Mouse (Mus musculus): ENCODE results near the gene Crebl2. TPM values are rescaled to one million over a fixed set of nuclear protein-coding genes. Genes with fewer than 3 reads are reported as not detected.

Gene Crebl2
- total RNA-seq, 2 experiments from 2014 or later: 41.1 to 41.7 TPM

DNA sequence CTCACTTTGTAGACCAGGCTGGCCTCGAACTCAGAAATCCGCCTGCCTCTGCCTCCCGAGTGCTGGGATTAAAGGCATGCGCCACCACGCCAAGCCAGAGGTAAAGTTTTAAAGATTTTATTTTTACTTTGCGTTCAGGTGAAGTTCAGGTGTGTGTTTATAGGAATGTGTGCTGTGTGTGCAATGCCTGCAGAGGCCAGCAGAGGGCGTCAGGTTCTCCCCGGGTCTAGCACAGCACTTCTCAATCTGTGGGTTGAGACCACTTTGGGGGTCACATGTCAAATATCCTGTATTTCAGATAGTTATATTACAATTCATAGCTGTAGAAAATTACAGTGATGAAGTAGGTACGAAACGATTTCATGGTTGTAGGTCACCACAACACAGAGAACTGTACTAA is 7.1 kb upstream of the Crebl2 start:
- no peak for DNase-seq

DNA sequence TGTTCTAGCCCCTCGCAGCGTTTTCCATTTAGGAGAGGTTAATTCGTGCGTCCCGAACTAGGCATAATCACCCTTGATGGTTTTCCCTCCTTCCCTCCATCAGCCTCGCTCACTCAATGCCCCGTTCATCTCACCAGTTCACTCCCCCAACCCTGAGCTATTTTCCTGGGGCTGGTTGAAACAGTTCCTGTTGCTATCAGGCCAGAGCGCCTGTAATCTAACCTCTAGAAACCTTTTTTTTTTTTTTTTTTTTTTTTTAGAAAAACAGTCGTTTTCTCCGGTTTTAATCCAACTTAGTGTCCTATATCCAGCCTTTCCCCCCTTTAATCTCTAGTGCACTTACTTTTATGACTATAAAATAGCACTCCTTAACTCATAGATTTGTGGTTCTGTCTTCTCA is 822 bp downstream of the Crebl2 start:
- DNase-seq: no peak

GRCm38 (mm10) chr6:134834585-134835251 is 4.8 kb downstream of the Crebl2 start:
- DNase-seq: no peak

DNA sequence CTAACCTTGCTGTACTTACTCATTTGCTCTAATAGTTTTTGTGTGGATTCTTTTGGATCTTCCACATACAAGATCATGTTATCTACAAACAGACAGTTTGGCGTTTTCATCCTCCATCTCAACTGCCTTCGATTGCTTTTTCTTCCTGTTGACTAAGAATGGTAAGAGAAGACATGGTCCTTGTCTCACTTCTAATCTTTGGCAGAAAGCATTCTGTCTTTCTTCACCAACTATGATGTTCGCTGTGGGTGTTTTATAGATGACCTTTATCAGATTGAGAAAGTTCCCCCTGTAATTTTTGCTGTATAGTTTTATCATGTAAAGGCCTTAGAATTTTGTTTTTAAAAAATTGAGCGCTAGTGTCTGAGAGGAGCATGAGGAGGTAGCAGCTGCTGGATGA is 8.2 kb downstream of the Crebl2 start:
- DNase-seq: no peak

GRCm38 (mm10) chr6:134840346-134840745 is 10.4 kb downstream of the Crebl2 start:
- DNase-seq: no peak

DNA sequence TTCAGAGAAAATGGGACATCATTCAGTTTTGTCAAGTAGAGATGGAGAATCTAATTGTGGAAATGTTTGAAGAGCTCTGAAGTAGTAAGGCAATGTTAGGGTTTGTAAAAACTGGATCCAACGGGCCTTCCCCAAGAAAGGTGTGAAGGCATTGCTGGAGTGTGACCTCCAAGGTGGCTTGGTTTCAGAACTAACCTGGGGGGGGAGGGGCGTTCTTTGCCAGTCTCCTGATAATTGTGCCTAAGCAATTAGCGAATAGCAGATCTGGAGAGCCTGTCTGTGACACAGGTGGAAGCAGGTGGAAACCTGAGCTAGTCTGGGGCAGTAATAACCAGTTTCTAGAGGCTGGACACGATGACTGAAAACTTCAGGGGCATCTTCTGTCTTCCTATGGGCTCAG is 15.8 kb downstream of the Crebl2 start:
- no peak for DNase-seq

- no peak for DNase-seq
These were observed 16.4 kb downstream of the Crebl2 start for GRCm38 (mm10) chr6:134846308-134846707.

GRCm38 (mm10) chr6:134847550-134847949 is 17.6 kb downstream of the Crebl2 start:
- no peak for DNase-seq

- DNase-seq: no peak
These were observed 18.4 kb downstream of the Crebl2 start for GRCm38 (mm10) chr6:134848197-134848890.

DNA sequence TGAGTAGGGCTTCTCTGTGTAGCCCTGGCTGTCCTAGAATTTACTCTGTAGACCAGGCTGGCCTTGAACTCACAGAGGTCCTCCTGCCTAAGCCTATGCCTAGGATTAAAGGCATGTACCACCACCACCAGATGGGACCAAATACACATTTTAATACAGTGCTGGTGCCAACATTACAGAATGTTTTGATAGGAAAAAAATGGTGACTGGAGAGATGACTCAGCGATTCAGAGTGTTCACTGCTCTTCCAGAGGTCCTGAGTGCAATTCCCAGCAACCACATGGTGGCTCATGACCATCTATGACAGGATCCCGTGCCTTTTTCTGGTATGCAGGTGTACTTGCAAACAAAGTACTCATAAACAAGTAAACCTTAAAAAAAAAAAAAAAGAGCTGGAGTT is 19.5 kb downstream of the Crebl2 start:
- DNase-seq: no peak

GRCm38 (mm10) chr6:134849985-134850384 is 20.0 kb downstream of the Crebl2 start:
- no peak for DNase-seq

GRCm38 (mm10) chr6:134854782-134855181 is 24.8 kb downstream of the Crebl2 start:
- DNase-seq: no peak

- no peak for DNase-seq
These were observed 26.0 kb downstream of the Crebl2 start for GRCm38 (mm10) chr6:134855926-134856325.

DNA sequence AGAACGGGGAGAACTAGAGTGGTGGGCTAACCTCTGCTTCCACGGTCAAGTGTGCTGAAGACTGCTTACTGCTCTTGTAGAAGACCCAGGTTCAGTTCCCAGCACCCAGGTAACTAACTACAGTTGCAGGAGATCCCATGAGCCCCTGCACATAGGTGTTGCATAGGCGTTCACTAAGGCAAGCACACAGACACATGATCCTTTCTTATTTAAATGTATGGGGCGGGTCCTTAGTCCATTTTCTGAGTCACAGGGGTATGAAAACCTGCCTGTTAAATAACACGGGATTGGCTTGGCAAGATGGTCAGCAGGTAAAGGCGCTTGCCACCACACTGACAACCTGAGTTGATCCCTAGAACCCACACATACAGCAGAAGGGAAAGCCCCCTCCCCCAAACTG is 29.1 kb downstream of the Crebl2 start:
- DNase-seq: no peak

- DNase-seq: no peak
These were observed 30.3 kb downstream of the Crebl2 start for GRCm38 (mm10) chr6:134860275-134860674.

GRCm38 (mm10) chr6:134861386-134861785 is 31.4 kb downstream of the Crebl2 start:
- no peak for DNase-seq

- DNase-seq: peak; percentile 32 to 41
These were observed 32.7 kb downstream of the Crebl2 start for GRCm38 (mm10) chr6:134862671-134863104.

GRCm38 (mm10) chr6:134863146-134863545 is 33.2 kb downstream of the Crebl2 start:
- DNase-seq: peak; percentile 96 to 97

DNA sequence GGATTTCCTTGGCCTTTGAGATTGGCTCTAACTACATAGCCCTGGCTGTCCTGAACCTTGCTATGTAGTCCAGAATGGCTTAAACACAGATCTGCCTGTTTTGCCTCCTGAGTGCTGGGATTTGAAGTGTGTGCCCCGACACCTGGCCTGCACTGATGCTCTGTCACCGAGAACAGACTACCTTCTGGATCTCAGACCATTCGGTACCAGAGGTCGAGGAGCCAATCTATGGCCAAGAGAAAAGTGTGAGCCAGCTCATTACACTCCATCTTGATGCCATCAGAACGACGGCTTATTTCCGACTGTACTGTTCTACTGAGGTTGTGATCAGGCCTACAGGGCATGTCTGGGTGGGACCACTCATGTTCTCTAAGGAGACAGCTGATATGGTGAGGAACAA is 36.2 kb downstream of the Crebl2 start:
- DNase-seq: no peak

DNA sequence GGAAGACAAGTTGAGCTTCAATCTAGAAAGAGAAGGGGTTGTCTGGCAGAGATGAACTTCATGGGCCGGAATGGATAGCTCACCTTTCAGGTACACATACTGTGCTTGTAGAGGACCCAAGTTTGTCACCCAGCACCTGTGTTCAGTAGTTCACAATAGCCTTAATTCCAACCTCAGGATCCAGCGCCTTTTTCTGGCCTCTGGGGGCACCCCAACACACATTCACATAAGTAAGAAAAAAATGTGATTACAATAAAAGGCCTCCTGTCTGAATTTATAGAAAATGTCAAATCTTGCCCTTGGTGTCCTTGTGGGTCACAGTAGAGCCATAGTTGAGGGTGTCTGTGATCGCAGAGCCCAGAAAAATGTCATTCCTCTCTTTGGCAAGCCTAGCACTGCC is 37.4 kb downstream of the Crebl2 start:
- no peak for DNase-seq

- DNase-seq: no peak
These were observed 40.3 kb downstream of the Crebl2 start for GRCm38 (mm10) chr6:134870209-134870742.

GRCm38 (mm10) chr6:134870887-134871286 is 40.9 kb downstream of the Crebl2 start:
- DNase-seq: no peak

- DNase-seq: no peak
These were observed 42.3 kb downstream of the Crebl2 start for GRCm38 (mm10) chr6:134872236-134872635.

- DNase-seq: no peak
These were observed 43.1 kb downstream of the Crebl2 start for GRCm38 (mm10) chr6:134873018-134873417.

Measured in layer of hippocampus, postnatal 36 days (tissue).